Mouse (Mus musculus) MEL (cell line): Measurements from ENCODE around the gene Slc11a2. TPM values are rescaled to one million over a fixed set of nuclear protein-coding genes. Genes with fewer than 3 reads are reported as not detected.
A peak's percentile ranks its signal among the peaks of the same experiment; 100 is the strongest.

Experiments used
- DNase-seq: peaks from one replicate; pipeline ENCODE4 v3.0.0; 2011; ENCODE audit warnings: low read depth, low spot score
- H3K27ac ChIP-seq: 2 replicates; pipeline ENCODE4 v1.5.1; 2012; ENCODE audit warnings: low read depth, mild to moderate bottlenecking, control low read depth, low read length, moderate library complexity; ENCODE audit not compliant: control insufficient read depth
- H3K27me3 ChIP-seq, 2 experiments: fragments of 150-350 bp in 1 of 2; sonication (generic) in 1 of 2; 2 replicates each; pipeline ENCODE4 v1.6.1; 2012; ENCODE audit warnings: low read length in 2 of 2, mild to moderate bottlenecking in 2 of 2, improper control_type of control experiment in 1 of 2, moderate library complexity in 1 of 2; ENCODE audit not compliant: insufficient read depth in 2 of 2, control insufficient read depth in 1 of 2
- H3K36me3 ChIP-seq, 2 experiments: 2 replicates each; pipeline ENCODE4 v1.6.1; 2012 to 2014; ENCODE audit warnings: low read length in 2 of 2, improper control_type of control experiment in 1 of 2, inconsistent platforms in 1 of 2, mild to moderate bottlenecking in 1 of 2; ENCODE audit not compliant: insufficient read depth in 2 of 2, control insufficient read depth in 1 of 2
- H3K4me1 ChIP-seq, 2 experiments: fragments of 150-350 bp in 1 of 2; sonication (generic) in 1 of 2; 2 replicates each; pipeline ENCODE4 v1.6.1; 2012; ENCODE audit warnings: low read length in 2 of 2, improper control_type of control experiment in 1 of 2, mild to moderate bottlenecking in 1 of 2; ENCODE audit not compliant: insufficient read depth in 2 of 2, control insufficient read depth in 1 of 2
- H3K4me3 ChIP-seq, 2 experiments: fragments of 150-350 bp in 1 of 2; sonication (generic) in 1 of 2; 2 replicates each; pipeline ENCODE4 v1.5.1; 2012; ENCODE audit warnings: low read depth in 2 of 2, low read length in 2 of 2, mild to moderate bottlenecking in 2 of 2, moderate library complexity in 2 of 2, control low read depth in 1 of 2, improper control_type of control experiment in 1 of 2; ENCODE audit not compliant: control insufficient read depth in 1 of 2, insufficient read depth in 1 of 2
- H3K79me2 ChIP-seq: 2 replicates; pipeline ENCODE4 v1.6.1; 2012; ENCODE audit warnings: mild to moderate bottlenecking, low read length, moderate library complexity; ENCODE audit not compliant: control insufficient read depth, poor library complexity, insufficient read depth
- H3K9ac ChIP-seq: 2 replicates; pipeline ENCODE4 v1.6.1; 2012; ENCODE audit warnings: low read depth, mild to moderate bottlenecking, control low read depth, low read length, moderate library complexity; ENCODE audit not compliant: control insufficient read depth, poor library complexity, severe bottlenecking
- H3K9me3 ChIP-seq: fragments of 150-350 bp; sonication (generic); replicated peaks from 2 replicates; pipeline ENCODE4 v1.6.1; 2012; ENCODE audit warnings: mild to moderate bottlenecking, low read length, improper control_type of control experiment, moderate library complexity; ENCODE audit not compliant: insufficient read depth
- BHLHE40 ChIP-seq: IDR thresholded peaks from 2 replicates; pipeline ENCODE4 v1.6.1; 2012; ENCODE audit warnings: low read depth, mild to moderate bottlenecking, inconsistent platforms, low read length, improper control_type of control experiment, borderline replicate concordance
- CHD1 ChIP-seq: IDR thresholded peaks from 2 replicates; pipeline ENCODE4 v1.6.1; 2012; ENCODE audit warnings: low read depth, mild to moderate bottlenecking, inconsistent platforms, low read length, improper control_type of control experiment
- CHD2 ChIP-seq: IDR thresholded peaks from 2 replicates; pipeline ENCODE4 v1.6.1; 2011; ENCODE audit warnings: low read length, improper control_type of control experiment
- E2F4 ChIP-seq: IDR thresholded peaks from 2 replicates; pipeline ENCODE4 v1.6.1; 2011; ENCODE audit warnings: low read depth, low read length, improper control_type of control experiment, borderline replicate concordance
- ELF1 ChIP-seq: IDR thresholded peaks from 2 replicates; pipeline ENCODE4 v1.6.1; 2014; ENCODE audit warnings: low read depth, mild to moderate bottlenecking, inconsistent platforms, low read length, improper control_type of control experiment, moderate library complexity
- EP300 ChIP-seq, 2 experiments: IDR thresholded peaks; 2 replicates each; pipeline ENCODE4 v1.6.1; 2011; ENCODE audit warnings: improper control_type of control experiment in 2 of 2, low read length in 2 of 2, low read depth in 1 of 2, mild to moderate bottlenecking in 1 of 2
- ETS1 ChIP-seq: IDR thresholded peaks from 2 replicates; pipeline ENCODE4 v1.6.1; 2012; ENCODE audit warnings: low read depth, mild to moderate bottlenecking, inconsistent platforms, low read length, improper control_type of control experiment, moderate library complexity
- GABPA ChIP-seq: IDR thresholded peaks from 2 replicates; pipeline ENCODE4 v1.6.1; 2012; ENCODE audit warnings: low read depth, mild to moderate bottlenecking, inconsistent platforms, low read length, improper control_type of control experiment, moderate library complexity
- GATA1 ChIP-seq: IDR thresholded peaks from 2 replicates; pipeline ENCODE4 v1.6.1; 2011; ENCODE audit warnings: low read depth, low read length, improper control_type of control experiment
- HCFC1 ChIP-seq: IDR thresholded peaks from 2 replicates; pipeline ENCODE4 v1.6.1; 2012; ENCODE audit warnings: low read depth, mild to moderate bottlenecking, inconsistent platforms, low read length, improper control_type of control experiment, moderate library complexity
- JUND ChIP-seq: IDR thresholded peaks from 2 replicates; pipeline ENCODE4 v1.6.1; 2011; ENCODE audit warnings: low read depth, mild to moderate bottlenecking, improper control_type of control experiment, low read length
- MAFK ChIP-seq: IDR thresholded peaks from 2 replicates; pipeline ENCODE4 v1.6.1; 2011; ENCODE audit warnings: low read depth, mild to moderate bottlenecking, low read length, improper control_type of control experiment, borderline replicate concordance
- MAX ChIP-seq: IDR thresholded peaks from 2 replicates; pipeline ENCODE4 v1.6.1; 2011; ENCODE audit warnings: low read length, improper control_type of control experiment
- MEF2A ChIP-seq: IDR thresholded peaks from 2 replicates; pipeline ENCODE4 v1.6.1; 2014; ENCODE audit warnings: low read depth, mild to moderate bottlenecking, inconsistent platforms, low read length, improper control_type of control experiment; ENCODE audit not compliant: poor library complexity, insufficient replicate concordance, severe bottlenecking; ENCODE audit errors: extremely low read depth
- MXI1 ChIP-seq: IDR thresholded peaks from 2 replicates; pipeline ENCODE4 v1.6.1; 2011; ENCODE audit warnings: mild to moderate bottlenecking, low read depth, low read length, improper control_type of control experiment
- MYB ChIP-seq: IDR thresholded peaks from 2 replicates; pipeline ENCODE4 v1.6.1; 2011; ENCODE audit warnings: mild to moderate bottlenecking, low read depth, low read length, improper control_type of control experiment
- MYC ChIP-seq: IDR thresholded peaks from 2 replicates; pipeline ENCODE4 v1.6.1; 2011; ENCODE audit warnings: low read depth, mild to moderate bottlenecking, low read length, improper control_type of control experiment, moderate library complexity
- NELFE ChIP-seq: IDR thresholded peaks from 2 replicates; pipeline ENCODE4 v1.6.1; 2011; ENCODE audit warnings: low read depth, low read length, improper control_type of control experiment
- NRF1 ChIP-seq: IDR thresholded peaks from 2 replicates; pipeline ENCODE4 v1.6.1; 2014; ENCODE audit warnings: low read depth, mild to moderate bottlenecking, inconsistent platforms, low read length, improper control_type of control experiment, moderate library complexity; ENCODE audit not compliant: poor library complexity, insufficient read depth, severe bottlenecking
- POLR2A ChIP-seq, 2 experiments: IDR thresholded peaks; 2 replicates each; pipeline ENCODE4 v1.6.1; 2011 to 2012; ENCODE audit warnings: low read length in 2 of 2, mild to moderate bottlenecking in 2 of 2, control low read depth in 1 of 2, improper control_type of control experiment in 1 of 2, low read depth in 1 of 2, moderate library complexity in 1 of 2; ENCODE audit not compliant: control insufficient read depth in 1 of 2, insufficient read depth in 1 of 2, poor library complexity in 1 of 2
- POLR2AphosphoS2 ChIP-seq: IDR thresholded peaks from 2 replicates; pipeline ENCODE4 v1.6.1; 2011; ENCODE audit warnings: low read length, improper control_type of control experiment
- POLR2AphosphoS5 ChIP-seq: IDR thresholded peaks from 2 replicates; pipeline ENCODE4 v1.6.1; 2012; ENCODE audit warnings: low read depth, borderline replicate concordance, mild to moderate bottlenecking, inconsistent platforms, low read length, moderate library complexity, mixed read lengths
- RCOR1 ChIP-seq: IDR thresholded peaks from 2 replicates; pipeline ENCODE4 v1.6.1; 2012; ENCODE audit warnings: low read depth, mild to moderate bottlenecking, inconsistent platforms, low read length, improper control_type of control experiment
- SMC3 ChIP-seq: IDR thresholded peaks from 2 replicates; pipeline ENCODE4 v1.6.1; 2011; ENCODE audit warnings: low read depth, low read length, improper control_type of control experiment
- TAL1 ChIP-seq: IDR thresholded peaks from 2 replicates; pipeline ENCODE4 v1.6.1; 2012; ENCODE audit warnings: mild to moderate bottlenecking, inconsistent platforms, low read length, moderate library complexity, mixed read lengths
- TBP ChIP-seq: IDR thresholded peaks from 2 replicates; pipeline ENCODE4 v1.8.0; 2011; ENCODE audit warnings: low read depth, low read length, improper control_type of control experiment
- TCF12 ChIP-seq: IDR thresholded peaks from 2 replicates; pipeline ENCODE4 v1.6.1; 2014; ENCODE audit warnings: low read depth, mild to moderate bottlenecking, inconsistent platforms, low read length, improper control_type of control experiment, moderate library complexity
- UBTF ChIP-seq: IDR thresholded peaks from 2 replicates; pipeline ENCODE4 v1.6.1; 2012; ENCODE audit warnings: low read depth, mild to moderate bottlenecking, inconsistent platforms, low read length, improper control_type of control experiment, moderate library complexity, borderline replicate concordance; ENCODE audit not compliant: insufficient read depth
- USF1 ChIP-seq: IDR thresholded peaks from 2 replicates; pipeline ENCODE4 v1.6.1; 2014; ENCODE audit warnings: low read depth, mild to moderate bottlenecking, inconsistent platforms, low read length, improper control_type of control experiment, moderate library complexity
- USF2 ChIP-seq, 2 experiments: IDR thresholded peaks; 2 replicates each; pipeline ENCODE4 v1.6.1; 2011 to 2012; ENCODE audit warnings: improper control_type of control experiment in 2 of 2, low read length in 2 of 2, borderline replicate concordance in 1 of 2, inconsistent platforms in 1 of 2, low read depth in 1 of 2, mild to moderate bottlenecking in 1 of 2; ENCODE audit not compliant: insufficient read depth in 1 of 2
- ZC3H11A ChIP-seq: IDR thresholded peaks from 2 replicates; pipeline ENCODE4 v1.6.1; 2012; ENCODE audit warnings: low read depth, mild to moderate bottlenecking, inconsistent platforms, low read length, improper control_type of control experiment
- ZKSCAN1 ChIP-seq: IDR thresholded peaks from 2 replicates; pipeline ENCODE4 v1.6.1; 2012; ENCODE audit warnings: low read depth, mild to moderate bottlenecking, inconsistent platforms, low read length, improper control_type of control experiment, moderate library complexity
- ZMIZ1 ChIP-seq: IDR thresholded peaks from 2 replicates; pipeline ENCODE4 v1.6.1; 2012; ENCODE audit warnings: low read depth, mild to moderate bottlenecking, inconsistent platforms, low read length, improper control_type of control experiment, moderate library complexity
- ZNF384 ChIP-seq: IDR thresholded peaks from 2 replicates; pipeline ENCODE4 v1.6.1; 2012; ENCODE audit warnings: low read depth, mild to moderate bottlenecking, inconsistent platforms, low read length, improper control_type of control experiment
- polyA plus RNA-seq, 2 experiments: library from polyadenylated mRNA; stranded (reverse) in 1 of 2; unstranded in 1 of 2; fragments of >175 nt in 1 of 2; fragments of >200 nt in 1 of 2; gene quantifications; 2 replicates each; pipeline versions ENCODE4 v1.2.1 to v1.2.4; 2012; ENCODE audit warnings: low replicate concordance in 2 of 2, low read depth in 1 of 2; ENCODE audit not compliant: insufficient read length in 2 of 2, insufficient read depth in 1 of 2, missing spikeins in 1 of 2
- total RNA-seq: library from RNA; depleted of rRNA; stranded (reverse); fragments of 300-350 nt; gene quantifications from 2 replicates; pipeline ENCODE4 v1.2.3, GENCODE M21; 2012

Slc11a2 gene
- total and polyA plus RNA-seq, 3 experiments: 69.0 to 112 TPM; not detected in 1

DNA sequence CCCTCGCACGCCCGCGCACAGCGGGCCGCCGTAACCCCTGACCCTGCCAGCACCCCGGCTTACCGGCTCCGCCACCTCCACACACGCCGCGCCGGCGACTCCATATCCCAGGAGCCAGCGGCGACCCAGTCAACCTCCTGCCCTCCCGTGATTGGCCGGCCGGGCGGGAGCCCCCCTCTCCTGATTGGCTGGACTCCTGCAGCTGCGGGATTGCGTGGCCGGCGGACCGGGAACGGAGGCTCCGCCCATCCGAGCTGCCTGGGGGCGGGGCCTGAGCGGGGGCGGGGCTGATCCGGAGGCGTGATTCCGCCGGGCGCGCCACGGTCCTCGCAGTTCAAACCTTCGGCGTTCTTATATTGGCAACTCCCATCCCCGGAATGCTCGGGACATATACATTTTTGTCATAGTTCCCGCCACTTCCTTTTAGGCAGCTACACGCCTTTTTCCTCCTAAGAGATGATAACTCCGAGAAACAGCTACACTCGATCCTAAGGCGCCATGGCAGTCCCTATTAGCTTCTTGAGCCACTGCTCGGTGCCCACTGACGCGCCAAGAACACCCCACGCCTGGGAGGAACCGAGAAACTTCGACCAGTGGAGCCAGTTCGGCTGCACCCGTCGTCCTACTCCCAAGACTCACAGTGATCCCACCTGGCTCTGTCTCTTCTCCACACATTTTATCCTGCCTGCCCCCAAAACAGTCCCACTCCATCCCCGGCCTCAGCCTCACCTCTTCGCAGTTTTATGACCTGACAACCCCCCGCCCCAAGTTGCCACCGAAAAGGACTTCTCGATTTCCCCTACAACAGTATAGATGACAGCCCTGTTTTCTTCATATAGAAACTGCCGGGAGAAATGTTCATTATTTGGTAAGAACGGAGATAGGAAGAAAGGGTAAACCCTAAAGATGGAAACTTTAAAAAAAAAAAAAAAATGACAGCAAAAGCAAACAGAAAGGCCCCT, 1.7 kb downstream of the Slc11a2 start:
- peak; percentile 98 for DNase-seq
- no peaks in the 10 kb centered on the region for H3K27me3 ChIP-seq
- peak overlapping the region; percentile 85 to 98 for H3K4me3 ChIP-seq
- H3K9ac ChIP-seq: peak overlapping the region; percentile 96
- H3K36me3 ChIP-seq: peaks cover 2 to 29% of the 10 kb centered on the region in 2 experiments; a peak in 2 of 4 replicates
- H3K9me3 ChIP-seq: no peaks in the 10 kb centered on the region
- H3K79me2 ChIP-seq: peaks cover 42% of the 10 kb centered on the region
- H3K27ac ChIP-seq: peak overlapping the region; percentile 44
- peaks cover 27 to 31% of the 10 kb centered on the region in 2 experiments for H3K4me1 ChIP-seq
- TF ChIP-seq SMC3: no peak
- TF ChIP-seq TBP: peak; percentile 60
- TF ChIP-seq POLR2AphosphoS5: no peak
- no peak for TF ChIP-seq GATA1
- TF ChIP-seq ZKSCAN1: no peak
- TF ChIP-seq MYC: no peak
- peak; percentile 88 for TF ChIP-seq HCFC1
- peak; percentile 70 for TF ChIP-seq TCF12
- no peak for TF ChIP-seq RCOR1
- peak; percentile 6; the same call in 1 of the 2 replicates for TF ChIP-seq MEF2A
- peak; percentile 81 for TF ChIP-seq ZMIZ1
- TF ChIP-seq EP300 (IDR thresholded peaks at IDR 0.05; ENCODE audit: low read depth in 1 of 2, low read length in 2 of 2): no peak
- peak; percentile 86; the same call in 1 of the 2 replicates for TF ChIP-seq POLR2AphosphoS2
- no peak for TF ChIP-seq E2F4
- TF ChIP-seq CHD1: no peak
- peak; percentile 98 to 99 for TF ChIP-seq POLR2A (IDR thresholded peaks at IDR 0.05; ENCODE audit: control insufficient read depth in 1 of 2, insufficient read depth in 1 of 2, low read depth in 1 of 2, low read length in 2 of 2, poor library complexity in 1 of 2)
- no peak for TF ChIP-seq USF2 (IDR thresholded peaks at IDR 0.05; ENCODE audit: borderline replicate concordance in 1 of 2, insufficient read depth in 1 of 2, low read depth in 1 of 2, low read length in 2 of 2)
- TF ChIP-seq TAL1: no peak
- 0 out of 2 replicates have a peak, but pooled peaks have one; percentile 6 for TF ChIP-seq ELF1
- no peak for TF ChIP-seq JUND
- TF ChIP-seq MYB: no peak
- TF ChIP-seq MAX: peak; percentile 6; the same call in 1 of the 2 replicates
- TF ChIP-seq USF1: peak; percentile 56; the same call in 1 of the 2 replicates
- peak; percentile 68 for TF ChIP-seq ZNF384
- no peak for TF ChIP-seq UBTF
- TF ChIP-seq NRF1: peak; percentile 50; the same call in 1 of the 2 replicates
- TF ChIP-seq MXI1: peak; percentile 85
- TF ChIP-seq BHLHE40: no peak
- no peak for TF ChIP-seq ZC3H11A
- no peak for TF ChIP-seq CHD2
- no peak for TF ChIP-seq GABPA
- no peak for TF ChIP-seq MAFK
- no peak for TF ChIP-seq ETS1
- TF ChIP-seq NELFE: peak; percentile 97
